Mouse (Mus musculus) retina, postnatal 7 days (tissue): ENCODE measurements at regions not wholly inside any gene's neighbourhood (a gene's known extent, or its start where the extent isn't known, plus 50 kb on each side); places are given as distances from the start of the nearest gene placed in this dataset.

ENCODE experiments used
- DNase-seq: peaks from one replicate; pipeline ENCODE4 v3.0.0-alpha.2; 2012; ENCODE audit warnings: low read depth, low spot score

GRCm38 (mm10) chr6:93133940-93134339 is 190.6 kb upstream of the Adamts9 start:
- no peak for DNase-seq

GRCm38 (mm10) chr6:93130946-93131685 is 187.8 kb upstream of the Adamts9 start:
- DNase-seq = no peak

GRCm38 (mm10) chr6:93119482-93119881 is 176.2 kb upstream of the Adamts9 start:
- no peak for DNase-seq

- DNase-seq = no peak
These were observed 170.1 kb upstream of the Adamts9 start for GRCm38 (mm10) chr6:93113361-93113760.

GRCm38 (mm10) chr6:93094730-93095360 is 151.6 kb upstream of the Adamts9 start:
- no peak for DNase-seq

GRCm38 (mm10) chr6:93093770-93094169 is 150.5 kb upstream of the Adamts9 start:
- DNase-seq = no peak

- DNase-seq = no peak
These were observed 144.0 kb upstream of the Adamts9 start for GRCm38 (mm10) chr6:93087329-93087728.

GRCm38 (mm10) chr6:93084286-93084685 is 141.0 kb upstream of the Adamts9 start:
- DNase-seq = no peak

- no peak for DNase-seq
These were observed 140.4 kb upstream of the Adamts9 start for GRCm38 (mm10) chr6:93083716-93084115.

- no peak for DNase-seq
These were observed 138.9 kb upstream of the Adamts9 start for GRCm38 (mm10) chr6:93082205-93082604.

GRCm38 (mm10) chr6:93076681-93077080 is 133.4 kb upstream of the Adamts9 start:
- no peak for DNase-seq

GRCm38 (mm10) chr6:93075867-93076266 is 132.6 kb upstream of the Adamts9 start:
- DNase-seq = no peak

GRCm38 (mm10) chr6:93075011-93075410 is 131.7 kb upstream of the Adamts9 start:
- DNase-seq = no peak

- DNase-seq = no peak
These were observed 127.6 kb upstream of the Adamts9 start for GRCm38 (mm10) chr6:93070916-93071315.

GRCm38 (mm10) chr6:93067808-93068207 is 124.5 kb upstream of the Adamts9 start:
- DNase-seq = no peak

- no peak for DNase-seq
These were observed 123.5 kb upstream of the Adamts9 start for GRCm38 (mm10) chr6:93066553-93067376.

- no peak for DNase-seq
These were observed 122.7 kb upstream of the Adamts9 start for GRCm38 (mm10) chr6:93065917-93066552.

GRCm38 (mm10) chr6:93065366-93065765 is 122.1 kb upstream of the Adamts9 start:
- DNase-seq = no peak

- no peak for DNase-seq
These were observed 121.1 kb upstream of the Adamts9 start for GRCm38 (mm10) chr6:93064366-93064765.

- DNase-seq = no peak
These were observed 118.4 kb upstream of the Adamts9 start for GRCm38 (mm10) chr6:93061741-93062140.

- no peak for DNase-seq
These were observed 102.2 kb upstream of the Adamts9 start for GRCm38 (mm10) chr6:93045524-93045923.

- no peak for DNase-seq
These were observed 97.7 kb upstream of the Adamts9 start for GRCm38 (mm10) chr6:93041041-93041440.
